Mouse (Mus musculus) T-helper 2 cell (primary cell): ENCODE results near the gene Zyx.

ENCODE experiments used
- in situ Hi-C: fragments of 300-600 bp; cut with MboI, MseI; formaldehyde crosslinking; loops from one replicate; pipeline ENCODE4 v1.15.1; 2025; ENCODE audit warnings: high pct_unique_total_duplicates

Zyx gene

DNA sequence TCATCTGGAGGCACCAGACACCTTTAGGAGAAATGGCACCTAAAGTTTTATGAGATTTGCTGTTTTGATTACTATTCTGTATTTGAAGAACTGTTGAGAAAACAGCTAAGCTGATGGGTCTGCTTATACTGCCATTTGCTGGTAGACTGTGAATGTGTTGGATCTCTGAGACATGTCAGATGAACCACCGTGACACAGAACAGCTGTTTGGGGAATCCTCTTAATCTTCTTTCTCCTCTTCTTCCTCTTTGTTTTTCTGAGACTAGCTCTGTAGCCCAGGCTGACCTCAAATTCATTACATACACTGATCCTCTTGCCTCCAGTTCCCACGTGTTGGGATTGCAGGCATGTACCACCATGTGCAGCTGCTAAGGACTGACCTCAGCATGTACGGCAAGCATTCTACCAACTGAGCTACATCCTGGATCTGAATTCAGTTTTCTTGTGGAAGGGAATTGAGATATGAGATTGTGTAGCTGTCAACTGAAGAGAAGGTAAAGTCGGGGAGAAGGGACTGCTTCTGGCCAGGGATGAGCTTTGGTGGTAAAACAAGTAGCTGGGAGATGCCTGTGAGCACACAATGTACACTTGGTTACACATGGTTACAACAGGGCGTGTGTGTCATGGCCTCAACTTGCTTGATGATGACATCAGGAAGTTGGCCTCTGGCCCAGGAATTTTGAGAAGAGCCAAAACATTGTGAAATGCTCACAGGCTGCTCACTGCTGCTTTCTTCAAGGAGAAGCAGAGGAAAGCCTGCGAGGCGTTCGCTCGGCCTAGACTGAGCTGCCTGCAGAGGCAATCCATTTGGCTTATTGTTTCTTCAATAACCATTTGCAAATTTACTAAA, 46.8 kb downstream of the Zyx start:
- in situ Hi-C loops = loop anchor here (25.0 kb wide), 3 partner anchors 834 to 1284 kb away; partner anchors contain the start of gene Tpk1

- in situ Hi-C loops = loop anchor here (25.0 kb wide), 3 partner anchors 835 to 1285 kb away; partner anchors contain the start of gene Tpk1
These were observed 47.7 kb downstream of the Zyx start for GRCm38 (mm10) chr6:42397041-42397657.

DNA sequence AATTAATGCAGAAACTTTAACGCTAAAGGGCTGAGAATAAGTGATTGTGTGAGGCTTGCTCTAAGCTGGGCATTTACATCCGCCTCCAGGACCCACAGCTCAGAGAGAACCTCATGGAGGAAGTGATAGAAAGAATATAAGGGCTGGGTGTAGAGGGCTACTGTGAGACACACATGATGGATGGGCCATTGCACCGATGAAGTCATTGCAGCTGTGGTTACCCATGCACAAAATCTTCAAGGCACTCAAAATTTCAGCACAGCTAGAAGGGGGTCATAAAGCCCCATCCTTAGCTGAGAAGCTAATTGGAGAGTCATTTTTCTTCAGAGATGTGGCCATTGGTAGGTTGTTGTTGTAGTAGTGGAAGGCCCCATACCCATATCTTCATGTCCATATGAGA, 48.9 kb downstream of the Zyx start:
- in situ Hi-C loops = loop anchor here (25.0 kb wide), 3 partner anchors 836 to 1286 kb away; partner anchors contain the start of gene Tpk1

GRCm38 (mm10) chr6:42398998-42399397, 49.6 kb downstream of the Zyx start:
- in situ Hi-C loops = loop anchor here (25.0 kb wide), 3 partner anchors 837 to 1287 kb away; partner anchors contain the start of gene Tpk1

DNA sequence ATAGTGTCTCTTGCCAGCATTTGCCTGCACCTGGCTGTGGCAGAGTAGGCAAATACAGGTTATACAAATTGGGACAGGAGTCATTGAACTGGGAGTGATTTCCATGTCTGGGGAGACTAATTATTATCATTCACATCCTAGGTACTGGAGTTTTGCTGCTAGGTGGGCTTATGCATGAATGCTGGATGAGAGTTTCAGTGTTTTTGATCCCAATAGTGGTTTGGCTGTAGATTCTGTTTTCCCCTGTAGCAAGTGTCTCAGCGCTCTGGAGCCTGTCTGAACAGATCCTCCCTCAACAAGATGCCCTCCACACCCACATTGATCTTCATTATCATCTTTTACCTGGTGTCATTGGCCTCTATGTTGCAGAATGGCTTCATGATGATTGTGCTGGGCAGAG, 50.5 kb downstream of the Zyx start, which contains the start of gene Tas2r143:
TSS of gene Tas2r143 (plus strand) at position 301 of the 400 bp plus-strand sequence.
- in situ Hi-C loops = loop anchor here (25.0 kb wide), 3 partner anchors 838 to 1288 kb away; partner anchors contain the start of gene Tpk1

- in situ Hi-C loops = no loop called here
These were observed 55.7 kb downstream of the Zyx start, which contains the start of gene Tas2r135 for GRCm38 (mm10) chr6:42405134-42405533. Gene Tas2r135 (plus strand): TSS chr6:42405434.
